Mouse (Mus musculus) forebrain, embryonic 10.5 days (tissue): ENCODE measurements around the gene Thop1. TPM values are rescaled to one million over a fixed set of nuclear protein-coding genes. Genes with fewer than 3 reads are reported as not detected.
"Not testable (repeated sequence)": the region's sequence is repeated elsewhere in the genome, so short reads cannot be mapped to it uniquely, and the experiment has no call there.

Source experiments
- DNase-seq: peaks from one replicate; pipeline ENCODE4 v3.0.0-alpha.2; 2017; ENCODE audit warnings: low spot score; ENCODE audit errors: extremely low spot score
- H3K27ac ChIP-seq: fragments of 300-500 bp; sonication (generic); 2 replicates; pipeline ENCODE4 v1.5.1; 2016; ENCODE audit warnings: mild to moderate bottlenecking
- H3K27me3 ChIP-seq: fragments of 300-500 bp; sonication (generic); 2 replicates; pipeline ENCODE4 v1.6.1; 2016; ENCODE audit warnings: mild to moderate bottlenecking; ENCODE audit not compliant: poor library complexity, severe bottlenecking
- H3K36me3 ChIP-seq: fragments of 300-500 bp; sonication (generic); replicated peaks from 2 replicates; pipeline ENCODE4 v1.6.1; 2016; ENCODE audit warnings: mild to moderate bottlenecking, moderate library complexity
- H3K4me1 ChIP-seq: fragments of 300-500 bp; sonication (generic); 2 replicates; pipeline ENCODE4 v1.6.1; 2016
- H3K4me3 ChIP-seq: fragments of 300-500 bp; sonication (generic); 2 replicates; pipeline ENCODE4 v1.5.1; 2016; ENCODE audit warnings: mild to moderate bottlenecking, moderate library complexity
- H3K9me3 ChIP-seq: fragments of 300-500 bp; sonication (generic); 2 replicates; pipeline ENCODE4 v1.6.1; 2016; ENCODE audit warnings: mild to moderate bottlenecking, moderate library complexity
- WGBS: fragments of 180-500 bp; shearing (Covaris S2); methylation state at CpG from one replicate; pipeline ENCODE4 v1.1.7; 2016; 5-methylcytosine and 5-hydroxymethylcytosine counted together
- polyA plus RNA-seq: library from polyadenylated mRNA; unstranded; fragments of >200 nt; fragmentation: Nextera tagmentation; extraction: Ambion mirVana; gene quantifications from 2 replicates; pipeline ENCODE4 v1.2.1, GENCODE M21; 2016

Gene Thop1
- polyA plus RNA-seq, 1 experiment from 2014 or later: 106 TPM

DNA sequence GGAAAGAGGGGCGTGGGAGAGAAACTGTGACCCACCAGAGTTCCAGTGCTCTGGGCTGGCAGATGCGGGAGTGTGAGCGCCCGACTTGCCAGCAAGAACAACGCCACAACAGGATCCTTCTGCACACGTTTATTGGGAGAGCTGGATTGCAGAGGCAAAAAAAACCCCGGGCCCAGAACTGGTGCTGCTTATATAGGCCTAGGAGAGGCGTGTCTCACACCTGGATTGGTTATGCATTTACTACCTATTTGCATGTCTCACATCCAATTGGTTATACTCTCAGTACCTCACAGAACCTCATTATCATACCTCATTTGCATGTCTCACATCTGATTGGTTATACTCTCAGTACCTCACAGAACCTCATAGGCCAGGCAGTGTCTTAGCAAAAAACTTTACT, 5.3 kb upstream of the Thop1 start:
- H3K4me3 ChIP-seq, H3K27ac ChIP-seq, H3K36me3 ChIP-seq, H3K9me3 ChIP-seq, H3K27me3 ChIP-seq, DNase-seq: not testable (repeated sequence)
- 86% methylated on average over 8 of the region's 8 CpGs for WGBS
- peaks cover 24% of the 10 kb centered on the region for H3K4me1 ChIP-seq

DNA sequence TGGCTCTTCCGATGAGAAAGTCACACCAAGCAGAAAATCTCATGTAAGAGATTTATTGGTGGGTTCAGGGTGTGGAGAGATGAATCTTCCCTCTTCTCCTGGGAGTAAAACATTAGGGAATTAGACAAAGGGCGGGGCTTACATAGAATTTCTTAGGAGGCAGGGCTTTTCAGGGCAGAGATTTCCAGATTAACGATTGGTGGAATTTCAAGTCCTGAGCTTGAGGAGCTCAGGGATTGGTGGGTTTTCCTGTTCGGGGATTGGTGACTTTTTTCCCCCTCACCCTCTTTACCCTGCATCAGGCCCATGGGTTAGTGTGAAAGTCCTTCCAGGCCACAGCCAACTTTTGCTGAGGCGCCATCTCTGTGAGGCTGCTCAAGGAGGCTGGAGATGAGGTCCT, 1.1 kb upstream of the Thop1 start:
- WGBS: 72% methylated on average over 5 of the region's 5 CpGs
- Histone ChIP-seq H3K4me3 (no peak overlapping the region), H3K27ac (peak overlapping the region; percentile 75; the same call in 1 of the 2 replicates)

DNA sequence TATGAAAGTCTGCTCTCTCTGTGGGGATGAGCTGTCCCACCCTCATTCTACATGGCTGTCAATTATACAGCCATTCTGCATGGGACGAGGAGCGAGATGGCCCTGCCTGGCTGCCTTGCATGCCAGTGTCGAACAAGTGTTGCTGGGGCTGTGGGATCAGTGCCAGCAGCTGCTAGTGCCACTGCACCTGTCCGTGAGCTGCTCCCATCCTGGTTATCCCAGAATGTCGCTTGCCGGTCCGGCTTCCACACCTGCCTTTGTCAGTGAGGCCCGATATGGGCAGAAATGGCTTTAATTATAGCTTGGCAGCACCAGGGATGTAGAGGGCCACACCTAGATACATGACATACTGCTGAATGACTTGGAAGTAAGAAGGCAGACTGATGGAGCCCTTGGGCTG, 2.5 kb downstream of the Thop1 start:
- 92% methylated on average over 8 of the region's 8 CpGs for WGBS
- no peaks in the 10 kb centered on the region for H3K27me3 ChIP-seq
- no peaks in the 10 kb centered on the region; the same call in 1 of the 2 replicates for H3K9me3 ChIP-seq
- H3K36me3 ChIP-seq: peaks cover 59% of the 10 kb centered on the region
- H3K4me1 ChIP-seq: peaks cover 29% of the 10 kb centered on the region
- no peak overlapping the region for H3K27ac ChIP-seq
- DNase-seq: no peak
- H3K4me3 ChIP-seq: no peak overlapping the region

More for the DNA sequence above, 1.1 kb upstream of the Thop1 start:
- DNase-seq: no peak
- Histone ChIP-seq H3K27me3 (no peaks in the 10 kb centered on the region), H3K9me3 (no peaks in the 10 kb centered on the region; the same call in 1 of the 2 replicates), H3K36me3 (peaks cover 23% of the 10 kb centered on the region), H3K4me1 (peaks cover 41% of the 10 kb centered on the region)

DNA sequence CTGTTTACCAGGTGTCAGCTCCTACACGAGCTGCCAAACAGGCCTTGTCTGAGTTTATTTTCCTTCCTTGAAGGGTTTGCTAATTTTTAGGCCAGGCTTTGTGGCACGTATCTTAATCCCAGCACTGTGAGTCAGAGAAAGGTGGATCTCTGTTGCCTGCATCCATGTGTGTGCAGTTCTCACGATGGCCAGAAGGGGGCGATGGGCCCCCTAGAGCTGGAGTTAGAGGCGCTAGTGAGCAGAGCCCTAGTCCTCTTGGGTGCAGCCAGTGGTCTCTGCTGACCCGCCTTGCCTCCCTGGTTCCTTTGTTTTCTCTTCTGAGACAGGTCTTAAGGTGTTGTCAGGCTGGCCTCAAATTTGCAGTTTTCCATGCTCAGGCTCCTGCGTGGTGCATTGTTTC, 3.6 kb downstream of the Thop1 start:
- 67% methylated on average over 7 of the region's 7 CpGs for WGBS
- H3K27me3 ChIP-seq: no peaks in the 10 kb centered on the region
- H3K36me3 ChIP-seq: peaks cover 71% of the 10 kb centered on the region
- H3K4me1 ChIP-seq: peaks cover 29% of the 10 kb centered on the region
- DNase-seq: no peak
- H3K4me3 ChIP-seq: no peak overlapping the region
- H3K9me3 ChIP-seq: no peaks in the 10 kb centered on the region; the same call in 1 of the 2 replicates
- no peak overlapping the region for H3K27ac ChIP-seq

DNA sequence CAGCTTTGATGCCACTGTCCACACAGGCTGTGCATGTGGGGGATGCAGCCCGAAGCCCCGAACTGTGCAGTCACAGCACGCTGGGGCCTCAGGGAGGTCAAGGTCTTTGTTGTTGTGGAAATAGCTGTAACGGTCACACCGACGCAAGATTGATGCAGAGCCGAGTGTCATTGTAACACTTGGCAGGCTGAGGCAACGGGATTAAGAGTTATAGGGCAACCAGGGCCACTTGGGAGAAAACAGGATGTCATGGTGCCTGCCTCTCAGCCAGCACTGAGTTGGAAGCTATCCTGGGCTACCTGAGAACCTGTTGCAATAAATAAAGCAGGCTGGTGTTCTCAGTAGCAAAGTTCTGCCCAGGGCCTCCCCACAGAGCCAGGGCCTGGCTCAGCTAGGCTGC, 5.9 kb downstream of the Thop1 start:
- 90% methylated on average over 8 of the region's 8 CpGs for WGBS
- Histone ChIP-seq H3K4me3 (no peak overlapping the region), H3K27me3 (no peaks in the 10 kb centered on the region), H3K36me3 (peaks cover 93% of the 10 kb centered on the region), H3K27ac (no peak overlapping the region), H3K4me1 (peaks cover 10% of the 10 kb centered on the region), H3K9me3 (no peaks in the 10 kb centered on the region; the same call in 1 of the 2 replicates)
- DNase-seq: no peak

DNA sequence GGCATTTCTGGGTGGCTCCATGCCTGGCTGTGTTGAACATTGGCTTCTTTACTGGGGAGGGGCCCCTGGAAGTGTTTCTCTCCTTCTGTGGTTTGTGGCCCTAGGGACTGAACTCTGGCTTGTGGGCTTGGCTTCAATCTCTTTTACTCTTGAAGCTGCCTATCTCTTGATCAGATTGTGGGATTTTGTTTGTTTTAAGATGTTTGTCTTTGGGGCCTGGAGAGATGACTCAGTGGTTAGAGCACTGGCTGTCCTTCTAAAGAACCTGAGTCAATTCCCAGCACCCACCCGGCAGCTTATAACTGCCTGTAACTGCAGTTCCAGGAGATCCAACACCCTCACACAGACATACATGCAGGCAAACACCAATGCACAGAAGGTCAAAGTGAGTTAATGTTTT, 6.5 kb downstream of the Thop1 start:
- Histone ChIP-seq H3K4me1 (peaks cover 4% of the 10 kb centered on the region), H3K27ac (no peak overlapping the region), H3K36me3 (peaks cover 100% of the 10 kb centered on the region), H3K9me3 (no peaks in the 10 kb centered on the region; the same call in 1 of the 2 replicates), H3K27me3 (no peaks in the 10 kb centered on the region), H3K4me3 (no peak overlapping the region)
- WGBS: 93% methylated on average over 1 of the region's 1 CpGs
- DNase-seq: no peak

DNA sequence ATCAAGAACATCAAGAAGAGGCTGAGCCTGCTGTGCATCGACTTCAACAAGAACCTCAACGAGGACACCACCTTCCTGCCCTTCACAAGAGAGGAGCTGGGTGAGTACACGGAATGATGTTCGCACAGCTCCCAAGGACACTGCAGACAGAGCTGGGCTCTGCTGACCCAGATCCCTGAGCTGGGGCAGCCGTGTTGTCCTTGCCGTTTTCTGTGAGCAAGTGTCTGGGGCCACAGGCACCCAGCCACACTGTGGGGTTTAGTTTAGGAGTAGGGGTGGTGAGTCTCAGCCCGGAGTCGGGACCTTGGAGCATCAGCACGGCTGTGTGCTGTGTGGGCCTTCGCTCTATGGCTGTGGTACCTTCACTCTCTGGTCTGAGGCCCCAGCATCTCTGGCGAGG, 8.1 kb downstream of the Thop1 start:
- no peaks in the 10 kb centered on the region for H3K27me3 ChIP-seq
- DNase-seq: no peak
- 94% methylated on average over 11 of the region's 11 CpGs for WGBS
- H3K27ac ChIP-seq: no peak overlapping the region
- peaks cover 100% of the 10 kb centered on the region for H3K36me3 ChIP-seq
- no peaks in the 10 kb centered on the region; the same call in 1 of the 2 replicates for H3K9me3 ChIP-seq
- no peaks in the 10 kb centered on the region for H3K4me1 ChIP-seq
- no peak overlapping the region for H3K4me3 ChIP-seq

DNA sequence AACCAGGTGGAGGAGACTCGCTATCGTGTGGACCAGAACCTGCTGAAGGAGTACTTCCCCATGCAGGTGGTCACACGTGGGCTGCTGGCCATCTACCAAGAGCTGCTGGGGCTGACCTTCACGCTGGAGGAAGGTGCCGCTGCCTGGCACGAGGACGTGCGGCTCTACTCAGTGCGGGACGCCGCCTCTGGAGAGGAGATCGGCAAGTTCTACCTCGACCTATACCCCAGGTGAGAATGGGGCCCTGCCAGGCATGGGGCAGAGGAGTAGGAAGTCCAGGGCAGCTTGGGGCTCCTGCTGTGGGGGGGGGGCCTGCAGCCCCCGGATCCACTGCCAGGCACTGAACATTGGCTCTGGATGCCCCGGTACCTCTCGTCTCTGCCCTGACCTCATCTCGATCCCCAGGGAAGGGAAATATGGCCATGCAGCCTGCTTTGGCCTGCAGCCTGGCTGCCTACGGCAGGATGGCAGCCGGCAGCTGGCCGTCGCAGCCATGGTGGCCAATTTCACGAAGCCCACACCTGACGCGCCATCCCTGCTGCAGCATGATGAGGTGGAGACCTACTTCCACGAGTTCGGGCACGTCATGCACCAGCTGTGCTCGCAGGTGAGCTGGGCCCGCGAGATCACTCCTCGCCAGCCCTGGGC, 10.3 kb downstream of the Thop1 start:
- H3K27me3 ChIP-seq: no peaks in the 10 kb centered on the region
- H3K36me3 ChIP-seq: peaks cover 86% of the 10 kb centered on the region
- no peak overlapping the region for H3K27ac ChIP-seq
- H3K4me1 ChIP-seq: no peaks in the 10 kb centered on the region
- no peak for DNase-seq
- 95% methylated on average over 31 of the region's 31 CpGs for WGBS
- H3K9me3 ChIP-seq: no peaks in the 10 kb centered on the region
- no peak overlapping the region for H3K4me3 ChIP-seq

DNA sequence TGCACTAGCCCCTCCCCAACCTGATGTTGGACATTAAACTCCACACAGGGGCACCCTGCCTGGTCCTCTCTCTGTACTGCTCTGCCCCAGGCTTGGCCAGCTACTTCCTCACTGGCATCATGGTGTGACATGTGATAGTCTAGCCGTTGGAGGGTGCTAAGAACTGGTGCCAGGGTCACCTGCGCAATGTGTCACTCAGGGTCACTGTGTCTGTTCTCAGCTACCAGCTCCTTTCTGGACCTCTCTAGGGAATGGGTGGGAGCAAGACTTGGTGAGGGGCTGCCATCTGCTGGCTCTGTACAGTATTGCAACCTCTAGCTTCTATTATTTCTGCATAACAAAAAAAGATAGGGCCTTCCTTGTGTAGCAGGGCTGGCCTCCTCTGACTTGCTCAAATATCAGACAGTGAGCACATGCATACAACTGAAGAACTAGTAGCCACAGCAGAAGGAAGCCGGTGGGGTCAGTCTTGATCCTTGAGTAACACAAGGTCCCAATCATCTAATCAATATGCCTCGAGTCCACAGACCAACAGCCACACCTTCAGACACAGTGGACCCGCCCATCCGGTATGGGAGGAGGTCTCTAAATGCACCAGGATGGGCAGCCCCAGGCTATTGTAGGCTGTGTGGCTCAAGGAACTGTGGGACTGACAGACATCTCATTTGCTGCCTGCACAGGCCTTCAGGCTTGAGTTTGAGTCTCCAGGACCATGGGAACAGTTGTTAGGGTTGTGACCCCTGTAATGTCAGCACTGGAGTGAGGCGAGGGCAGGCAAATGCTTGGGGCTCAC, 12.5 kb downstream of the Thop1 start:
- peaks cover 3% of the 10 kb centered on the region; the same call in 1 of the 2 replicates for H3K9me3 ChIP-seq
- peaks cover 63% of the 10 kb centered on the region for H3K36me3 ChIP-seq
- H3K27me3 ChIP-seq: no peaks in the 10 kb centered on the region
- H3K27ac ChIP-seq: no peak overlapping the region
- WGBS: 89% methylated on average over 7 of the region's 7 CpGs
- peak; percentile 57 for DNase-seq
- no peak overlapping the region for H3K4me3 ChIP-seq
- H3K4me1 ChIP-seq: no peaks in the 10 kb centered on the region

DNA sequence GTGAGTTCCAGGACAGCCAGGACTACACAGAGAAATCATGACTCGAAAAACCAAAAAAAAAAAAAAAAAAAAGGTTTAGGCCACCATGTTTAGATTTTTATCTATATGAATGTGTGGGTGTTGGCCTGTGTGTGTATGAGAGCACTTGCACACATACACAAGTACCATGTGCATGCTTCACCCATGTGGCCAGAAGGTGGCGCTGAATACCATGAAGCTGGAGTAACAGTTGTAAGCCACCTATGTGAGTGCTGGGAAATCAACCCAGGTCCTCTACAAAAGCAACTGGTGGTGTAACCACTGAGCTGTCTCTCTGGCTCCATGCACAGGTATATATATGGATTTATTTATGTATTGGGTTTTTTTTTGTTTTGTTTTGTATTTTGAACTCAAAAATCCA, 17.2 kb downstream of the Thop1 start:
- peaks cover 14% of the 10 kb centered on the region for H3K4me1 ChIP-seq

DNA sequence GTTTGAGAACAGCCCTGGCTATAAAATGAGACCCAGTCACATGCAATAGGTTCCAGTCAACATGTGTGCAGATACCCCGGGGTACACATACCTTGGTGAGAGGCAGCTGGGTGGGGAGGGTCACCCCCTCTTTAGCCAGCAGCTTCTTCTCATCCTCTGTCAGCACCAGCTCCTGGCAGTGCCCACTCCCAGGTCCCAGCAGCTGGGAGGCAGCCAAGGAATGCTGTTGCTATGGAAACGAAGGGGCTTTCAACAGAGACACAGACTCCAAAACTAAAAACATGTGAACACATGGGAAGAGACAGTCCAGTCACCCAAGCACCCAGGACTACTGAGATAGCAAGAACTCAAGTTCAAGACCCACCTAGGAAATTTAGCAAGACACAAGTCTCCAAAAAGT, 19.4 kb downstream of the Thop1 start:
- DNase-seq: peak; percentile 45
- WGBS: 62% methylated on average over 2 of the region's 2 CpGs
- H3K9me3 ChIP-seq: peaks cover 8% of the 10 kb centered on the region; the same call in 1 of the 2 replicates
- no peaks in the 10 kb centered on the region for H3K36me3 ChIP-seq
- H3K27ac ChIP-seq: peak overlapping the region; percentile 1; the same call in 1 of the 2 replicates
- peaks cover 18% of the 10 kb centered on the region for H3K4me1 ChIP-seq
- H3K27me3 ChIP-seq: no peaks in the 10 kb centered on the region
- no peak overlapping the region for H3K4me3 ChIP-seq

More for the DNA sequence above, 17.2 kb downstream of the Thop1 start:
- Histone ChIP-seq H3K27ac (no peak overlapping the region), H3K4me3 (no peak overlapping the region), H3K36me3 (peaks cover 17% of the 10 kb centered on the region), H3K27me3 (no peaks in the 10 kb centered on the region), H3K9me3 (peaks cover 8% of the 10 kb centered on the region; the same call in 1 of the 2 replicates)
- DNase-seq: no peak
- 46% methylated on average over 2 of the region's 2 CpGs for WGBS

DNA sequence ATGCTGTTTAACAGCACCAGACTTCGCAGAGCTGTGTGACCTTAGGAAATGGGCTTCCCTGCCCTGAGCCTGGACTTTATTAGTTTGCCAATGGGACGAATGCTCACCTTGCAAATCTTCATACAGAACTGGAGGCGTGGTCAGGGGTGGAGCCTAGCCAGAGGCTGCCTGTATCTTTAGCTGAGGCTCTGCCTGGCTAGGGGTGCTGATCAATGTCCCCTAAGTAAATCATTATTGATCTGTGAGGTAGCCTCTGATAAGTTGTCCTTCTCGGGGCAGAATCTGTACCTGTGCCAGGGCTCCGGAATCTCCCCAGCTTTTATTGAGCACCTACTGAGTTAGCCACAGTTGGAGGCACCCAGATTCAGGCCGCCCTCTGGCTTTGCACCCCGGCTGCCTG, 20.8 kb downstream of the Thop1 start:
- H3K27me3 ChIP-seq: no peaks in the 10 kb centered on the region
- no peak overlapping the region for H3K4me3 ChIP-seq
- no peak for DNase-seq
- H3K36me3 ChIP-seq: no peaks in the 10 kb centered on the region
- no peak overlapping the region for H3K27ac ChIP-seq
- WGBS: 85% methylated on average over 7 of the region's 7 CpGs
- H3K9me3 ChIP-seq: peaks cover 8% of the 10 kb centered on the region; the same call in 1 of the 2 replicates
- peaks cover 18% of the 10 kb centered on the region for H3K4me1 ChIP-seq
